Mouse (Mus musculus): ENCODE results near the gene Nnmt. TPM values are rescaled to one million over a fixed set of nuclear protein-coding genes. Genes with fewer than 3 reads are reported as not detected.

Nnmt gene
- polyA plus RNA-seq, 1 experiment from 2014 or later, result 1.3 TPM

- no peak for ATAC-seq (replicated peaks; ENCODE audit: low FRiP score)
- no peak overlapping the region; the same call in 1 of the 2 replicates for H3K4me3 ChIP-seq (ENCODE audit: low read depth, low read length)
- peak overlapping the region; percentile 87 for H3K4me2 ChIP-seq
- H3K27ac ChIP-seq (ENCODE audit: low read depth, low read length), result no peak overlapping the region
- H3K9me3 ChIP-seq (ENCODE audit: control insufficient read depth, low read length), result no peaks in the 10 kb centered on the region; the same call in 1 of the 2 replicates
- peaks cover 13% of the 10 kb centered on the region for H3K4me1 ChIP-seq (replicated peaks; ENCODE audit: control insufficient read depth, insufficient read depth, low read length)
- peaks cover 10% of the 10 kb centered on the region for H3K27me3 ChIP-seq (replicated peaks; ENCODE audit: control insufficient read depth, insufficient read depth, low read length)
- peak; percentile 27 for DNase-seq (ENCODE audit: low spot score)
- no peaks in the 10 kb centered on the region for H3K36me3 ChIP-seq (ENCODE audit: control insufficient read depth, insufficient read depth, low read length)
- no peak overlapping the region for H3K9ac ChIP-seq (ENCODE audit: low read depth, low read length)
- WGBS, result 49% methylated on average over 12 of the region's 12 CpGs
These were observed 43.5 kb upstream of the Nnmt start for GRCm38 (mm10) chr9:48648285-48649097.

GRCm38 (mm10) chr9:48647648-48648284 lies 42.8 kb upstream of the Nnmt start:
- Histone ChIP-seq H3K9me3 (ENCODE audit: control insufficient read depth, low read length) (no peaks in the 10 kb centered on the region; the same call in 1 of the 2 replicates), H3K27ac (ENCODE audit: low read depth, low read length) (no peak overlapping the region), H3K27me3 (replicated peaks; ENCODE audit: control insufficient read depth, insufficient read depth, low read length) (peaks cover 10% of the 10 kb centered on the region), H3K9ac (ENCODE audit: low read depth, low read length) (no peak overlapping the region), H3K4me3 (ENCODE audit: low read depth, low read length) (no peak overlapping the region), H3K4me2 (no peak overlapping the region), H3K36me3 (ENCODE audit: control insufficient read depth, insufficient read depth, low read length) (no peaks in the 10 kb centered on the region), H3K4me1 (replicated peaks; ENCODE audit: control insufficient read depth, insufficient read depth, low read length) (peaks cover 13% of the 10 kb centered on the region)
- 47% methylated on average over 10 of the region's 10 CpGs for WGBS
- no peak for ATAC-seq (replicated peaks; ENCODE audit: low FRiP score)
- DNase-seq (ENCODE audit: low spot score), result peak; percentile 31

- no peak overlapping the region for H3K27ac ChIP-seq (ENCODE audit: low read depth, low read length)
- H3K4me1 ChIP-seq (replicated peaks; ENCODE audit: control insufficient read depth, insufficient read depth, low read length), result peaks cover 13% of the 10 kb centered on the region
- no peaks in the 10 kb centered on the region; the same call in 1 of the 2 replicates for H3K9me3 ChIP-seq (ENCODE audit: control insufficient read depth, low read length)
- ATAC-seq (replicated peaks; ENCODE audit: low FRiP score), result no peak
- DNase-seq (ENCODE audit: low spot score), result peak; percentile 29
- peaks cover 10% of the 10 kb centered on the region for H3K27me3 ChIP-seq (replicated peaks; ENCODE audit: control insufficient read depth, insufficient read depth, low read length)
- H3K9ac ChIP-seq (ENCODE audit: low read depth, low read length), result no peak overlapping the region
- 66% methylated on average over 15 of the region's 16 CpGs for WGBS
- no peak overlapping the region for H3K4me3 ChIP-seq (ENCODE audit: low read depth, low read length)
- H3K36me3 ChIP-seq (ENCODE audit: control insufficient read depth, insufficient read depth, low read length), result no peaks in the 10 kb centered on the region
- no peak overlapping the region for H3K4me2 ChIP-seq
These were observed 42.1 kb upstream of the Nnmt start for GRCm38 (mm10) chr9:48646781-48647647.

- H3K27ac ChIP-seq (ENCODE audit: low read depth, low read length), result no peak overlapping the region
- WGBS, result 27% methylated on average over 4 of the region's 4 CpGs
- DNase-seq (ENCODE audit: low spot score), result peak; percentile 60
- no peak overlapping the region for H3K4me3 ChIP-seq (ENCODE audit: low read depth, low read length)
- H3K9me3 ChIP-seq (ENCODE audit: control insufficient read depth, low read length), result no peaks in the 10 kb centered on the region; the same call in 1 of the 2 replicates
- H3K4me1 ChIP-seq (replicated peaks; ENCODE audit: control insufficient read depth, insufficient read depth, low read length), result peaks cover 13% of the 10 kb centered on the region
- H3K36me3 ChIP-seq (ENCODE audit: control insufficient read depth, insufficient read depth, low read length), result no peaks in the 10 kb centered on the region
- 0 out of 2 replicates have a peak, but pooled peaks have one; percentile 18 for ATAC-seq (replicated peaks; ENCODE audit: low FRiP score)
- peaks cover 10% of the 10 kb centered on the region for H3K27me3 ChIP-seq (replicated peaks; ENCODE audit: control insufficient read depth, insufficient read depth, low read length)
- H3K9ac ChIP-seq (ENCODE audit: low read depth, low read length), result no peak overlapping the region
- no peak overlapping the region for H3K4me2 ChIP-seq
These were observed 41.3 kb upstream of the Nnmt start for GRCm38 (mm10) chr9:48646251-48646650.

GRCm38 (mm10) chr9:48645648-48646126 lies 40.7 kb upstream of the Nnmt start:
- H3K9me3 ChIP-seq (ENCODE audit: control insufficient read depth, low read length), result no peaks in the 10 kb centered on the region; the same call in 1 of the 2 replicates
- DNase-seq (ENCODE audit: low spot score), result no peak
- 57% methylated on average over 4 of the region's 4 CpGs for WGBS
- peaks cover 10% of the 10 kb centered on the region for H3K27me3 ChIP-seq (replicated peaks; ENCODE audit: control insufficient read depth, insufficient read depth, low read length)
- H3K4me1 ChIP-seq (replicated peaks; ENCODE audit: control insufficient read depth, insufficient read depth, low read length), result peaks cover 13% of the 10 kb centered on the region
- H3K4me3 ChIP-seq (ENCODE audit: low read depth, low read length), result no peak overlapping the region
- no peak overlapping the region for H3K9ac ChIP-seq (ENCODE audit: low read depth, low read length)
- H3K36me3 ChIP-seq (ENCODE audit: control insufficient read depth, insufficient read depth, low read length), result no peaks in the 10 kb centered on the region
- H3K4me2 ChIP-seq, result no peak overlapping the region
- H3K27ac ChIP-seq (ENCODE audit: low read depth, low read length), result no peak overlapping the region
- ATAC-seq (replicated peaks; ENCODE audit: low FRiP score), result no peak

- peaks cover 10% of the 10 kb centered on the region for H3K27me3 ChIP-seq (replicated peaks; ENCODE audit: control insufficient read depth, insufficient read depth, low read length)
- H3K4me1 ChIP-seq (replicated peaks; ENCODE audit: control insufficient read depth, insufficient read depth, low read length), result peaks cover 11% of the 10 kb centered on the region
- whole genome bisulfite sequencing, result 48% methylated on average over 13 of the region's 13 CpGs
- H3K27ac ChIP-seq (ENCODE audit: low read depth, low read length), result no peak overlapping the region
- H3K36me3 ChIP-seq (ENCODE audit: control insufficient read depth, insufficient read depth, low read length), result no peaks in the 10 kb centered on the region
- no peak overlapping the region for H3K9ac ChIP-seq (ENCODE audit: low read depth, low read length)
- H3K4me2 ChIP-seq, result no peak overlapping the region
- ATAC-seq (replicated peaks; ENCODE audit: low FRiP score), result no peak
- H3K4me3 ChIP-seq (ENCODE audit: low read depth, low read length), result no peak overlapping the region
- DNase-seq (ENCODE audit: low spot score), result peak; percentile 29
- H3K9me3 ChIP-seq (ENCODE audit: control insufficient read depth, low read length), result no peaks in the 10 kb centered on the region; the same call in 1 of the 2 replicates
These were observed 40.1 kb upstream of the Nnmt start for GRCm38 (mm10) chr9:48644926-48645647.

GRCm38 (mm10) chr9:48644376-48644775 lies 39.4 kb upstream of the Nnmt start:
- no peak for ATAC-seq (replicated peaks; ENCODE audit: low FRiP score)

More at GRCm38 (mm10) chr9:48644376-48644775, 39.4 kb upstream of the Nnmt start:
- Histone ChIP-seq H3K4me2 (no peak overlapping the region), H3K9ac (ENCODE audit: low read depth, low read length) (no peak overlapping the region), H3K27me3 (replicated peaks; ENCODE audit: control insufficient read depth, insufficient read depth, low read length) (peaks cover 10% of the 10 kb centered on the region), H3K36me3 (ENCODE audit: control insufficient read depth, insufficient read depth, low read length) (no peaks in the 10 kb centered on the region), H3K27ac (ENCODE audit: low read depth, low read length) (no peak overlapping the region), H3K4me1 (replicated peaks; ENCODE audit: control insufficient read depth, insufficient read depth, low read length) (peaks cover 6% of the 10 kb centered on the region), H3K4me3 (ENCODE audit: low read depth, low read length) (no peak overlapping the region), H3K9me3 (ENCODE audit: control insufficient read depth, low read length) (no peaks in the 10 kb centered on the region; the same call in 1 of the 2 replicates)
- peak; percentile 26 for DNase-seq (ENCODE audit: low spot score)
- WGBS, result 75% methylated on average over 3 of the region's 3 CpGs
